Mouse (Mus musculus) heart, embryonic 14.5 days (tissue): ENCODE measurements around the gene Olfr907. TPM values are rescaled to one million over a fixed set of nuclear protein-coding genes. Genes with fewer than 3 reads are reported as not detected.

Experiments
- polyA plus RNA-seq: library from polyadenylated mRNA; unstranded; fragments of >200 nt; fragmentation: Nextera tagmentation; extraction: Ambion mirVana; gene quantifications from 2 replicates; pipeline ENCODE4 v1.2.1, GENCODE M21; 2014

Gene Olfr907
- polyA plus RNA-seq, 1 experiment from 2014 or later: not detected

Other genes starting within 250 kb of the Olfr907 start
- gene Olfr143, start 243.0 kb upstream of the Olfr907 start, polyA plus RNA-seq: not detected in 2 replicates
- gene Olfr895, start 227.9 kb upstream of the Olfr907 start, polyA plus RNA-seq: not detected in 2 replicates
- gene Olfr896-ps1, start 204.7 kb upstream of the Olfr907 start, polyA plus RNA-seq: not detected in 2 replicates
- gene Olfr25, start 166.7 kb upstream of the Olfr907 start, polyA plus RNA-seq: not detected in 2 replicates
- not detected in 2 replicates for gene Olfr898, start 147.4 kb upstream of the Olfr907 start, polyA plus RNA-seq
- gene Olfr250, start 128.9 kb upstream of the Olfr907 start, polyA plus RNA-seq: not detected in 2 replicates
- not detected in 2 replicates for gene Olfr251, start 118.7 kb upstream of the Olfr907 start, polyA plus RNA-seq
- gene Olfr147, start 94.1 kb upstream of the Olfr907 start, polyA plus RNA-seq: not detected in 2 replicates
- gene Olfr901, start 66.3 kb upstream of the Olfr907 start, polyA plus RNA-seq: not detected in 2 replicates
- gene Olfr902, start 48.1 kb upstream of the Olfr907 start, polyA plus RNA-seq: not detected in 2 replicates
- not detected in 2 replicates for gene Olfr904, start 32.7 kb upstream of the Olfr907 start, polyA plus RNA-seq
- gene Olfr905, start 24.7 kb upstream of the Olfr907 start, polyA plus RNA-seq: not detected in 2 replicates
- not detected in 2 replicates for gene Olfr906, start 8.7 kb upstream of the Olfr907 start, polyA plus RNA-seq
- gene Olfr911-ps1, start 25.8 kb downstream of the Olfr907 start, polyA plus RNA-seq: not detected in 2 replicates
- gene Olfr910, start 42.0 kb downstream of the Olfr907 start, polyA plus RNA-seq: not detected in 2 replicates
- gene Olfr912, start 84.4 kb downstream of the Olfr907 start, polyA plus RNA-seq: not detected in 2 replicates
- gene Olfr913, start 97.0 kb downstream of the Olfr907 start, polyA plus RNA-seq: not detected in 2 replicates
- not detected in 2 replicates for gene Olfr914, start 109.3 kb downstream of the Olfr907 start, polyA plus RNA-seq
- not detected in 2 replicates for gene Olfr916, start 164.1 kb downstream of the Olfr907 start, polyA plus RNA-seq
- not detected in 2 replicates for gene Olfr917, start 170.0 kb downstream of the Olfr907 start, polyA plus RNA-seq
- gene Olfr918, start 178.8 kb downstream of the Olfr907 start, polyA plus RNA-seq: not detected in 2 replicates
- not detected in 2 replicates for gene Olfr919, start 207.9 kb downstream of the Olfr907 start, polyA plus RNA-seq
- 23.2 and 25.5 TPM in 2 replicates for gene Vwa5a, start 222.5 kb downstream of the Olfr907 start, polyA plus RNA-seq